Mouse (Mus musculus) lung, adult 2 months (tissue): Measurements from ENCODE around the gene Nelfb.

Experiments used
- CTCF ChIP-seq: fragments of 200-500 bp; IDR thresholded peaks from 2 replicates; pipeline ENCODE4 v1.5.1; 2011; ENCODE audit warnings: mild to moderate bottlenecking, low read length, control low read depth; ENCODE audit not compliant: insufficient read depth
- POLR2A ChIP-seq: fragments of 200-500 bp; IDR thresholded peaks from 2 replicates; pipeline ENCODE4 v1.6.1; 2011; ENCODE audit warnings: low read depth, mild to moderate bottlenecking, control low read depth, low read length, borderline replicate concordance; ENCODE audit errors: extremely low read depth

DNA sequence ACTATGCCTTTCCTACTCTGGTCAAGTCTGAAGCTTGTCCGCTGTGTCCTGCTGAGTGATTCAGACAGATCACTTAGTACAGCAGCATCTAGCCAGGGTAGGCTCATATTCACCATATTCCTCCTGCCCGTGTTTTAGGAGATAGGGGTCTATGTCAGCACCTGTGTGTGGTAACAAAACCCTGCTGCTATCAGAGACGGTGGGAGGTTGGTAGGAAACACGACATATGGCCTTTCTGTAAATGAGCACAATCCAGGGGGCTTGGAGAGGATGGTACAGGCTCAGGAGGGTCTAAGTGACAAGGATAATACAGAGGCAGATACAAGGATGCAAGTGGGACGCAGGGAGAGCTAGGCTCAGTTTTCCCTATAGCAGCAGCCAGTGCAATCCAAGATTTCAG is 18.3 kb upstream of the Nelfb start:
- TF ChIP-seq CTCF: no peak
- TF ChIP-seq POLR2A: no peak
